Mouse (Mus musculus) kidney, embryonic 16.5 days (tissue): ENCODE data around the gene Stard10. TPM values are rescaled to one million over a fixed set of nuclear protein-coding genes. Genes with fewer than 3 reads are reported as not detected.

ENCODE experiments used
- ATAC-seq: fragments of 200-750 bp; cut with Nextera tagmentation; 2 replicates; pipeline ENCODE4 v1.8.0; 2017; ENCODE audit warnings: moderate TSS enrichment; ENCODE audit not compliant: low FRiP score, low TSS enrichment
- H3K27ac ChIP-seq: fragments of 300-500 bp; sonication (generic); 2 replicates; pipeline ENCODE4 v1.5.1; 2014; ENCODE audit warnings: low read length
- H3K27me3 ChIP-seq: fragments of 300-500 bp; sonication (generic); 2 replicates; pipeline ENCODE4 v1.6.1; 2014; ENCODE audit warnings: low read length, control low read depth, mixed read lengths; ENCODE audit not compliant: insufficient read depth
- H3K36me3 ChIP-seq: fragments of 300-500 bp; sonication (generic); 2 replicates; pipeline ENCODE4 v1.6.1; 2014; ENCODE audit warnings: low read length, control low read depth, mixed read lengths; ENCODE audit not compliant: insufficient read depth
- H3K4me1 ChIP-seq: fragments of 300-500 bp; sonication (generic); 2 replicates; pipeline ENCODE4 v1.6.1; 2014; ENCODE audit warnings: low read length, control low read depth, mixed read lengths; ENCODE audit not compliant: insufficient read depth
- H3K4me2 ChIP-seq: fragments of 300-500 bp; sonication (generic); replicated peaks from 2 replicates; pipeline ENCODE4 v1.6.1; 2014; ENCODE audit warnings: low read depth, low read length
- H3K4me3 ChIP-seq: fragments of 300-500 bp; sonication (generic); 2 replicates; pipeline ENCODE4 v1.5.1; 2014; ENCODE audit warnings: mild to moderate bottlenecking, low read length
- H3K9ac ChIP-seq: fragments of 300-500 bp; sonication (generic); replicated peaks from 2 replicates; pipeline ENCODE4 v1.6.1; 2014; ENCODE audit warnings: low read length
- H3K9me3 ChIP-seq: fragments of 300-500 bp; sonication (generic); 2 replicates; pipeline ENCODE4 v1.6.1; 2016; ENCODE audit warnings: low read length, control low read depth
- WGBS: fragments of 180-500 bp; shearing (Covaris S2); extraction: QIAGEN DNeasy Blood & Tissue Kit; methylation state at CpG from one replicate; pipeline ENCODE4 v1.1.7; 2014; 5-methylcytosine and 5-hydroxymethylcytosine counted together
- polyA plus RNA-seq: library from polyadenylated mRNA; unstranded; fragments of >200 nt; fragmentation: Nextera tagmentation; extraction: Ambion mirVana; gene quantifications from 2 replicates; pipeline ENCODE4 v1.2.1, GENCODE M21; 2015

Gene Stard10
- polyA plus RNA-seq, 1 experiment from 2014 or later: 66.8 TPM

- ATAC-seq: peak; percentile 37; the same call in 1 of the 2 replicates
- peak overlapping the region; percentile 71; the same call in 1 of the 2 replicates for H3K27ac ChIP-seq
- peak overlapping the region; percentile 75 for H3K4me2 ChIP-seq
- peaks cover 21% of the 10 kb centered on the region for H3K4me1 ChIP-seq
- H3K9ac ChIP-seq: peak overlapping the region; percentile 74
- H3K9me3 ChIP-seq: no peaks in the 10 kb centered on the region
- H3K4me3 ChIP-seq: peak overlapping the region; percentile 74
- H3K27me3 ChIP-seq: 0 out of 2 replicates have a peak, but pooled peaks cover 10% of the 10 kb centered on the region
- WGBS: under 1% methylated on average over 30 of the region's 30 CpGs
- no peaks in the 10 kb centered on the region for H3K36me3 ChIP-seq
These were observed 15.5 kb upstream of the Stard10 start for GRCm38 (mm10) chr7:101301361-101301880.

GRCm38 (mm10) chr7:101301881-101302456 is 14.9 kb upstream of the Stard10 start, which contains the start of gene Atg16l2:
Gene Atg16l2 (minus strand): TSS chr7:101302251.
- under 1% methylated on average over 39 of the region's 39 CpGs for WGBS
- peak; percentile 97 for ATAC-seq

GRCm38 (mm10) chr7:101302691-101303090 is 14.2 kb upstream of the Stard10 start:
- Histone ChIP-seq H3K9me3 (no peaks in the 10 kb centered on the region), H3K9ac (peak overlapping the region; percentile 74; the same call in 1 of the 2 replicates), H3K36me3 (no peaks in the 10 kb centered on the region), H3K27me3 (0 out of 2 replicates have a peak, but pooled peaks cover 10% of the 10 kb centered on the region), H3K4me1 (peaks cover 14% of the 10 kb centered on the region; the same call in 1 of the 2 replicates), H3K4me3 (peak overlapping the region; percentile 74), H3K4me2 (peak overlapping the region; percentile 75), H3K27ac (peak overlapping the region; percentile 22; the same call in 1 of the 2 replicates)
- WGBS: 18% methylated on average over 7 of the region's 7 CpGs
- no peak for ATAC-seq

More at GRCm38 (mm10) chr7:101301881-101302456, 14.9 kb upstream of the Stard10 start, which contains the start of gene Atg16l2:
- peak within 1 kb of the TSS; percentile 74 for H3K9ac ChIP-seq
- H3K4me2 ChIP-seq: peak within 1 kb of the TSS; percentile 75
- H3K9me3 ChIP-seq: no peaks in the 10 kb centered on the region
- H3K4me3 ChIP-seq: peak within 1 kb of the TSS; percentile 74
- 0 out of 2 replicates have a peak, but pooled peaks cover 10% of the 10 kb centered on the region for H3K27me3 ChIP-seq
- H3K27ac ChIP-seq: peak within 1 kb of the TSS; percentile 71; the same call in 1 of the 2 replicates
- H3K4me1 ChIP-seq: peaks cover 15% of the 10 kb centered on the region
- no peaks in the 10 kb centered on the region for H3K36me3 ChIP-seq

- 58% methylated on average over 2 of the region's 2 CpGs for WGBS
- H3K9ac ChIP-seq: no peak overlapping the region
- no peak for ATAC-seq
These were observed 10.0 kb upstream of the Stard10 start for GRCm38 (mm10) chr7:101306841-101307240.

GRCm38 (mm10) chr7:101309985-101310326 is 6.9 kb upstream of the Stard10 start:
- Histone ChIP-seq H3K27me3 (no peaks in the 10 kb centered on the region), H3K9me3 (no peaks in the 10 kb centered on the region), H3K27ac (peak overlapping the region; percentile 96), H3K9ac (peak overlapping the region; percentile 76), H3K4me2 (peak overlapping the region; percentile 53), H3K4me1 (peaks cover 4% of the 10 kb centered on the region; the same call in 1 of the 2 replicates), H3K4me3 (peak overlapping the region; percentile 55), H3K36me3 (no peaks in the 10 kb centered on the region)
- ATAC-seq: no peak
- 31% methylated on average over 5 of the region's 5 CpGs for WGBS

More at GRCm38 (mm10) chr7:101306841-101307240, 10.0 kb upstream of the Stard10 start:
- Histone ChIP-seq H3K9me3 (no peaks in the 10 kb centered on the region), H3K36me3 (no peaks in the 10 kb centered on the region), H3K4me2 (no peak overlapping the region), H3K27ac (no peak overlapping the region), H3K4me3 (no peak overlapping the region), H3K4me1 (peaks cover 11% of the 10 kb centered on the region), H3K27me3 (no peaks in the 10 kb centered on the region)

- peaks cover 4% of the 10 kb centered on the region; the same call in 1 of the 2 replicates for H3K4me1 ChIP-seq
- H3K27ac ChIP-seq: peak overlapping the region; percentile 96
- peak overlapping the region; percentile 76 for H3K9ac ChIP-seq
- no peaks in the 10 kb centered on the region for H3K27me3 ChIP-seq
- peak overlapping the region; percentile 55 for H3K4me3 ChIP-seq
- WGBS: under 1% methylated on average over 43 of the region's 43 CpGs
- no peaks in the 10 kb centered on the region for H3K9me3 ChIP-seq
- H3K36me3 ChIP-seq: no peaks in the 10 kb centered on the region
- ATAC-seq: peak; percentile 95
- peak overlapping the region; percentile 53 for H3K4me2 ChIP-seq
These were observed 6.4 kb upstream of the Stard10 start for GRCm38 (mm10) chr7:101310327-101311028.

GRCm38 (mm10) chr7:101311061-101311460 is 5.8 kb upstream of the Stard10 start:
- no peaks in the 10 kb centered on the region for H3K9me3 ChIP-seq
- peaks cover 4% of the 10 kb centered on the region; the same call in 1 of the 2 replicates for H3K4me1 ChIP-seq
- peak overlapping the region; percentile 53 for H3K4me2 ChIP-seq
- WGBS: 31% methylated on average over 2 of the region's 2 CpGs
- ATAC-seq: no peak
- peak overlapping the region; percentile 96; the same call in 1 of the 2 replicates for H3K27ac ChIP-seq
- peak overlapping the region; percentile 76 for H3K9ac ChIP-seq
- H3K27me3 ChIP-seq: no peaks in the 10 kb centered on the region
- no peaks in the 10 kb centered on the region for H3K36me3 ChIP-seq
- H3K4me3 ChIP-seq: peak overlapping the region; percentile 55; the same call in 1 of the 2 replicates

GRCm38 (mm10) chr7:101313033-101313432 is 3.9 kb upstream of the Stard10 start:
- 45% methylated on average over 3 of the region's 3 CpGs for WGBS
- H3K36me3 ChIP-seq: no peaks in the 10 kb centered on the region
- no peak overlapping the region for H3K9ac ChIP-seq
- H3K4me2 ChIP-seq: no peak overlapping the region
- peak; percentile 58 for ATAC-seq
- no peak overlapping the region for H3K27ac ChIP-seq
- H3K4me1 ChIP-seq: peaks cover 4% of the 10 kb centered on the region; the same call in 1 of the 2 replicates
- H3K9me3 ChIP-seq: no peaks in the 10 kb centered on the region
- no peak overlapping the region for H3K4me3 ChIP-seq
- H3K27me3 ChIP-seq: no peaks in the 10 kb centered on the region

- H3K4me2 ChIP-seq: no peak overlapping the region
- WGBS: 71% methylated on average over 5 of the region's 5 CpGs
These were observed 2.5 kb upstream of the Stard10 start for GRCm38 (mm10) chr7:101314396-101314795.

More at GRCm38 (mm10) chr7:101314396-101314795, 2.5 kb upstream of the Stard10 start:
- Histone ChIP-seq H3K4me3 (no peak overlapping the region), H3K9ac (no peak overlapping the region), H3K4me1 (peaks cover 4% of the 10 kb centered on the region; the same call in 1 of the 2 replicates), H3K27me3 (no peaks in the 10 kb centered on the region), H3K9me3 (no peaks in the 10 kb centered on the region), H3K27ac (peak overlapping the region; percentile 49; the same call in 1 of the 2 replicates), H3K36me3 (no peaks in the 10 kb centered on the region)
- no peak for ATAC-seq
